Mouse (Mus musculus) CH12.LX (cell line): ENCODE data around the gene Ift172. TPM values are rescaled to one million over a fixed set of nuclear protein-coding genes. Genes with fewer than 3 reads are reported as not detected.

Experiments used
- DNase-seq: peaks from one replicate; pipeline ENCODE4 v3.0.0-alpha.2; 2013; ENCODE audit errors: extremely low read depth
- H3K27ac ChIP-seq: 2 replicates; pipeline ENCODE4 v1.5.1; 2012; ENCODE audit warnings: low read depth, mild to moderate bottlenecking, control low read depth, moderate library complexity; ENCODE audit not compliant: insufficient read depth
- H3K27me3 ChIP-seq: replicated peaks from 2 replicates; pipeline ENCODE3; 2012; ENCODE audit warnings: inconsistent platforms
- H3K36me3 ChIP-seq, 2 experiments: replicated peaks in 1 of 2; 2 replicates each; pipeline versions ENCODE3 to v1.6.1; 2012; ENCODE audit warnings: inconsistent platforms in 1 of 2, low read length in 1 of 2, mild to moderate bottlenecking in 1 of 2, mixed read lengths in 1 of 2, moderate library complexity in 1 of 2; ENCODE audit not compliant: control insufficient read depth in 1 of 2, insufficient read depth in 1 of 2
- H3K4me1 ChIP-seq, 2 experiments: 2 replicates each; pipeline ENCODE4 v1.6.1; 2012; ENCODE audit warnings: inconsistent platforms in 1 of 2, moderate library complexity in 1 of 2; ENCODE audit not compliant: insufficient read depth in 2 of 2, control insufficient read depth in 1 of 2
- H3K4me2 ChIP-seq: 2 replicates; pipeline ENCODE4 v1.6.1; 2012; ENCODE audit warnings: low read depth, mild to moderate bottlenecking, control low read depth; ENCODE audit not compliant: poor library complexity, insufficient read depth, severe bottlenecking
- H3K4me3 ChIP-seq, 3 experiments: fragments of 150-350 bp in 1 of 3; sonication (generic) in 1 of 3; replicated peaks in 1 of 3; 2 replicates each; pipeline versions ENCODE3 to v1.5.1; 2011 to 2012; ENCODE audit warnings: low read depth in 2 of 3, low read length in 2 of 3, mild to moderate bottlenecking in 2 of 3, moderate library complexity in 2 of 3, control low read depth in 1 of 3, improper control_type of control experiment in 1 of 3, inconsistent platforms in 1 of 3, mixed read lengths in 1 of 3; ENCODE audit not compliant: poor library complexity in 1 of 3
- H3K79me2 ChIP-seq: replicated peaks from 2 replicates; pipeline ENCODE4 v1.6.1; 2012; ENCODE audit warnings: mild to moderate bottlenecking, moderate library complexity; ENCODE audit not compliant: control insufficient read depth, poor library complexity, insufficient read depth, severe bottlenecking; ENCODE audit errors: extremely low read depth
- H3K9ac ChIP-seq: 2 replicates; pipeline ENCODE4 v1.6.1; 2012; ENCODE audit warnings: low read depth, mild to moderate bottlenecking, control low read depth, moderate library complexity; ENCODE audit not compliant: insufficient read depth
- H3K9me3 ChIP-seq: replicated peaks from 2 replicates; pipeline ENCODE3; 2012; ENCODE audit warnings: low read length, inconsistent platforms, mixed read lengths
- BHLHE40 ChIP-seq: IDR thresholded peaks from 2 replicates; pipeline ENCODE4 v1.6.1; 2011; ENCODE audit warnings: mild to moderate bottlenecking, low read depth, low read length, improper control_type of control experiment
- CHD2 ChIP-seq: IDR thresholded peaks from 2 replicates; pipeline ENCODE4 v1.6.1; 2011; ENCODE audit warnings: low read length, improper control_type of control experiment
- CTCF ChIP-seq, 2 experiments: IDR thresholded peaks in 1 of 2; conservative IDR thresholded peaks in 1 of 2; 2 replicates each; pipeline ENCODE4 v1.5.1; 2011 to 2012; ENCODE audit warnings: low read depth in 2 of 2, low read length in 2 of 2, improper control_type of control experiment in 1 of 2, inconsistent platforms in 1 of 2, mild to moderate bottlenecking in 1 of 2, moderate library complexity in 1 of 2
- E2F4 ChIP-seq: IDR thresholded peaks from 2 replicates; pipeline ENCODE4 v1.6.1; 2011; ENCODE audit warnings: low read depth, low read length, improper control_type of control experiment; ENCODE audit not compliant: insufficient replicate concordance
- ETS1 ChIP-seq: conservative IDR thresholded peaks from 2 replicates; pipeline ENCODE4 v1.6.1; 2012; ENCODE audit warnings: low read depth, mild to moderate bottlenecking, inconsistent platforms, low read length, improper control_type of control experiment, moderate library complexity
- HCFC1 ChIP-seq: IDR thresholded peaks from 2 replicates; pipeline ENCODE4 v1.6.1; 2012; ENCODE audit warnings: low read depth, mild to moderate bottlenecking, inconsistent platforms, low read length, improper control_type of control experiment
- IRF4 ChIP-seq: IDR thresholded peaks from 2 replicates; pipeline ENCODE4 v1.6.1; 2014; ENCODE audit warnings: low read depth, mild to moderate bottlenecking, inconsistent platforms, low read length, improper control_type of control experiment
- JUN ChIP-seq: IDR thresholded peaks from 2 replicates; pipeline ENCODE4 v1.6.1; 2011; ENCODE audit warnings: low read depth, mild to moderate bottlenecking, low read length, improper control_type of control experiment, moderate library complexity; ENCODE audit not compliant: insufficient read depth
- JUND ChIP-seq: conservative IDR thresholded peaks from 2 replicates; pipeline ENCODE4 v1.6.1; 2011; ENCODE audit warnings: low read depth, low read length, improper control_type of control experiment
- MEF2A ChIP-seq: IDR thresholded peaks from 2 replicates; pipeline ENCODE4 v1.6.1; 2014; ENCODE audit warnings: low read depth, mild to moderate bottlenecking, inconsistent platforms, low read length, improper control_type of control experiment, borderline replicate concordance
- NELFE ChIP-seq: IDR thresholded peaks from 2 replicates; pipeline ENCODE4 v1.6.1; 2011; ENCODE audit warnings: low read depth, low read length, improper control_type of control experiment
- NRF1 ChIP-seq: IDR thresholded peaks from 2 replicates; pipeline ENCODE4 v1.6.1; 2014; ENCODE audit warnings: low read depth, mild to moderate bottlenecking, inconsistent platforms, low read length, improper control_type of control experiment, moderate library complexity
- PAX5 ChIP-seq: IDR thresholded peaks from 2 replicates; pipeline ENCODE4 v1.6.1; 2012; ENCODE audit warnings: low read length, inconsistent platforms, mixed read lengths
- POLR2AphosphoS2 ChIP-seq: IDR thresholded peaks from 2 replicates; pipeline ENCODE4 v1.6.1; 2011; ENCODE audit warnings: low read depth, low read length, improper control_type of control experiment
- RAD21 ChIP-seq: IDR thresholded peaks from 2 replicates; pipeline ENCODE4 v1.6.1; 2011; ENCODE audit warnings: low read depth, mild to moderate bottlenecking, low read length, improper control_type of control experiment, moderate library complexity
- RCOR1 ChIP-seq: conservative IDR thresholded peaks from 2 replicates; pipeline ENCODE4 v1.6.1; 2012; ENCODE audit warnings: low read depth, mild to moderate bottlenecking, inconsistent platforms, low read length, improper control_type of control experiment
- TBP ChIP-seq: conservative IDR thresholded peaks from 2 replicates; pipeline ENCODE4 v1.6.1; 2011; ENCODE audit warnings: low read depth, low read length, improper control_type of control experiment
- USF2 ChIP-seq: conservative IDR thresholded peaks from 2 replicates; pipeline ENCODE4 v1.6.1; 2011; ENCODE audit warnings: low read depth, low read length, improper control_type of control experiment
- ZC3H11A ChIP-seq: IDR thresholded peaks from 2 replicates; pipeline ENCODE4 v1.6.1; 2012; ENCODE audit warnings: low read depth, mild to moderate bottlenecking, inconsistent platforms, low read length, improper control_type of control experiment
- ZMIZ1 ChIP-seq: IDR thresholded peaks from 2 replicates; pipeline ENCODE4 v1.6.1; 2012; ENCODE audit warnings: low read depth, mild to moderate bottlenecking, inconsistent platforms, low read length, improper control_type of control experiment
- ZNF384 ChIP-seq: IDR thresholded peaks from 2 replicates; pipeline ENCODE4 v1.6.1; 2012; ENCODE audit warnings: low read depth, low read length, improper control_type of control experiment, inconsistent platforms
- dilution Hi-C: fragments of 300-500 bp; cut with MboI; formaldehyde crosslinking; loops from 2 replicates; pipeline ENCODE4 v1.14.3; 2020; ENCODE audit warnings: low sequenced_read_pairs; ENCODE audit not compliant: extremely low pct_unique_long_range_greater_than_20kb, extremely low pct_ligation_motif_present
- in situ Hi-C: fragments of 300-500 bp; cut with MboI; formaldehyde crosslinking; loops from 3 replicates; pipeline ENCODE4 v1.14.3; 2019; ENCODE audit warnings: low sequenced_read_pairs, low pct_ligation_motif_present, low pct_unique_long_range_greater_than_20kb, mixed read lengths
- polyA plus RNA-seq: library from polyadenylated mRNA; unstranded; fragments of >175 nt; gene quantifications from 2 replicates; pipeline ENCODE4 v1.2.1, GENCODE M21; 2012; ENCODE audit warnings: low read depth; ENCODE audit not compliant: insufficient read length
- total RNA-seq, 2 experiments: library from RNA; depleted of rRNA; stranded (reverse); fragments of 300-350 nt in 1 of 2; fragments of >200 nt in 1 of 2; gene quantifications; 2 replicates each; pipeline ENCODE4 v1.2.3; 2012 to 2014

Ift172 gene
- total and polyA plus RNA-seq, 3 experiments = 6.1 to 21.5 (median 8.5) TPM

- H3K4me2 ChIP-seq = no peak overlapping the region
- no peak for TF ChIP-seq NRF1
- TF ChIP-seq CTCF (conservative IDR thresholded peaks at IDR 0.05 in 1 of 2, IDR thresholded peaks at IDR 0.05 in 1 of 2; ENCODE audit: low read depth in 2 of 2, low read length in 2 of 2) = no peak
- no peak for TF ChIP-seq RCOR1
- TF ChIP-seq NELFE = no peak
- no peak for TF ChIP-seq MEF2A
- no peak for TF ChIP-seq BHLHE40
- no peak for TF ChIP-seq IRF4
- TF ChIP-seq JUND = no peak
- no peak for TF ChIP-seq HCFC1
- no peak for TF ChIP-seq TBP
- no peak for TF ChIP-seq ETS1
- no peak for TF ChIP-seq USF2
- TF ChIP-seq POLR2AphosphoS2 = no peak
- TF ChIP-seq RAD21 = no peak
- no peaks in the 10 kb centered on the region for H3K79me2 ChIP-seq
- peaks cover 0 to 11% of the 10 kb centered on the region in 2 experiments; a peak in 1 of 4 replicates for H3K4me1 ChIP-seq
- no peak overlapping the region for H3K27ac ChIP-seq
- no peaks in the 10 kb centered on the region for H3K27me3 ChIP-seq
- peaks cover 76 to 97% of the 10 kb centered on the region in 2 experiments for H3K36me3 ChIP-seq
- H3K9me3 ChIP-seq = no peaks in the 10 kb centered on the region
- no peak for DNase-seq
- dilution Hi-C loops = no loop called here
- H3K4me3 ChIP-seq = no peak overlapping the region
- H3K9ac ChIP-seq = no peak overlapping the region
- in situ Hi-C loops = no loop called here
Observed at GRCm38 (mm10) chr5:31250716-31251115, 40.2 kb downstream of the Ift172 start.

DNA sequence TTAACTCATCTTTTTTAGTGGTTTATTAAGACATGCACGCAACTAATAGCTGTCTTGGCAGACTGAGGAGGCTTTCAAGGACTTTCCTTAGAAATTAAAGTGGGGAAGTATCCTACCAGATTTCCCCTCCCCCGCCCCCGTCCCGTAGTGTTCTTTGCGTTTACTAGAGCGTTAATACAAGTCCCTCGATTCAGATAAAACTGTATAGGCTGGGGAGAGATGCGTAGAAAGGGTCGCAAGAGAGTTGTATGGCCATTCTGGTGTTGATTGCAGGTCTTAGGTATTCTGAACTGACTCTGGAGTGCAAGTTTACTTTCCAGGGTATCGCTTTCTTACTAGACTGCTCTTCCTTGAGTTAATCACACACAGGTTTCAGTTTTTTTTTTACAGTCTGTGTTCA lies 48.7 kb downstream of the Ift172 start:
- Histone ChIP-seq H3K27ac (no peak overlapping the region), H3K27me3 (peaks cover 1% of the 10 kb centered on the region), H3K9me3 (no peaks in the 10 kb centered on the region), H3K79me2 (peaks cover 19% of the 10 kb centered on the region), H3K4me3 (peak overlapping the region; percentile 63 to 87 (median 85)), H3K4me1 (peaks cover 0 to 10% of the 10 kb centered on the region in 2 experiments; a peak in 2 of 4 replicates), H3K36me3 (peaks cover 30 to 38% of the 10 kb centered on the region in 2 experiments), H3K4me2 (peak overlapping the region; percentile 52; the same call in 1 of the 2 replicates), H3K9ac (peak overlapping the region; percentile 35)
- in situ Hi-C loops (no loop called here), dilution Hi-C loops (no loop called here)
- no peak for DNase-seq
- TF ChIP-seq RCOR1 = no peak
- TF ChIP-seq RAD21 = no peak
- no peak for TF ChIP-seq CHD2
- no peak for TF ChIP-seq MEF2A
- no peak for TF ChIP-seq JUN
- no peak for TF ChIP-seq PAX5
- no peak for TF ChIP-seq HCFC1
- TF ChIP-seq USF2 = no peak
- TF ChIP-seq ZMIZ1 = no peak
- TF ChIP-seq ZC3H11A = no peak
- no peak; the same call in 1 of the 2 replicates for TF ChIP-seq ZNF384
- no peak for TF ChIP-seq NELFE
- TF ChIP-seq E2F4 = no peak
